Mouse (Mus musculus): ENCODE data around the gene Actl7b. TPM values are rescaled to one million over a fixed set of nuclear protein-coding genes. Genes with fewer than 3 reads are reported as not detected.

Gene Actl7b
- polyA plus RNA-seq, 1 experiment from 2014 or later: not detected

DNA sequence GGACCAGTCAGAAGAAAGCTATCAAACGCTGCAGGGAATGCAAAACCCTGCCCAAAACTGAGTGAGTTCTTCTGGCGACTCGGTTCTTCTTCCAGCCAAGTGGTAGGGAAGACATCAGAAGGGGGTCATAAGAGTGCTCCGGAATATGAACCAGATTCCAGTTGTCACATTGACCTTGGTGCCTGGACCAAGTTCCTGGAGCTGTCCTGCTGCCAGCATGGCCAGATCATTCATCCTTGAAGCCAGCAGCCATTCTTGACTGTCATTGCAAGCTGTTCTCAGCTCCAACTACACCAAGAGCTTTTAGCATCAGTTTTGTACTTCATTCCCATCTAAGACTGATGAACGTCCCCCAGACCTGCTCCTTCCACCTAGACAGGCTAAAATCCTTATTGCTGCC, 24.4 kb downstream of the Actl7b start:
- H3K9ac ChIP-seq: no peak overlapping the region
- no peaks in the 10 kb centered on the region for H3K36me3 ChIP-seq (ENCODE audit: insufficient read depth)
- ATAC-seq (ENCODE audit: insufficient read depth) (no peak), DNase-seq (no peak)
- WGBS: 53% methylated on average over 5 of the region's 5 CpGs
- no peak overlapping the region for H3K27ac ChIP-seq (ENCODE audit: low read depth)
- TF ChIP-seq CTCF (IDR thresholded peaks at IDR 0.05; ENCODE audit: low read depth): no peak
- H3K9me3 ChIP-seq (ENCODE audit: low read depth, low read length): no peaks in the 10 kb centered on the region
- no peak overlapping the region for H3K4me3 ChIP-seq (ENCODE audit: low read depth, low read length)
- no peaks in the 10 kb centered on the region for H3K27me3 ChIP-seq (ENCODE audit: insufficient read depth, low read length)
- H3K4me2 ChIP-seq: no peak overlapping the region
- H3K4me1 ChIP-seq (ENCODE audit: insufficient read depth): no peaks in the 10 kb centered on the region

DNA sequence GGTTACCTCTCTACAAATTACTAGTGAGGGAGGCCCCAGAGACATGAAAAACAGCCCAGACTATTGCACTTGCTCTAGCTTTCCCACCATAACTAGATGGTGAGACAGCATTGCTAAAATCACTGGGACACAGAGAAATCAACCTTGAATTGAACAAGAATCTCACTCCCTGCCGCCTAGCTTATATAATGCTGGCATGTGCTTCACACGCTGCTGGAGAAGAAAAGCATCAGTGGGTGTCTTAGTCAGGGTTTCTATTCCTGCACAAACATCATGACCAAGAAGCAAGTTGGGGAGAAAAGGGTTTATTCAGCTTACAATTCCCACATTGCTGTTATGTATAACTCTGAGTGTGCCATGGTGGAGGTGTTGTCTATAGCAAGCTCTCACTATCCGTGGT, 28.1 kb downstream of the Actl7b start:
- no peaks in the 10 kb centered on the region for H3K4me1 ChIP-seq (ENCODE audit: insufficient read depth)
- H3K27me3 ChIP-seq (ENCODE audit: insufficient read depth, low read length): no peaks in the 10 kb centered on the region
- H3K4me2 ChIP-seq: no peak overlapping the region
- H3K9ac ChIP-seq: no peak overlapping the region
- H3K9me3 ChIP-seq (ENCODE audit: low read depth, low read length): no peaks in the 10 kb centered on the region
- no peak overlapping the region for H3K27ac ChIP-seq (ENCODE audit: low read depth)
- DNase-seq: no peak
- no peak for TF ChIP-seq CTCF (IDR thresholded peaks at IDR 0.05; ENCODE audit: low read depth)
- H3K36me3 ChIP-seq (ENCODE audit: insufficient read depth): no peaks in the 10 kb centered on the region
- no peak overlapping the region for H3K4me3 ChIP-seq (ENCODE audit: low read depth, low read length)
- WGBS: 88% methylated on average over 3 of the region's 3 CpGs
- ATAC-seq (ENCODE audit: insufficient read depth): no peak

DNA sequence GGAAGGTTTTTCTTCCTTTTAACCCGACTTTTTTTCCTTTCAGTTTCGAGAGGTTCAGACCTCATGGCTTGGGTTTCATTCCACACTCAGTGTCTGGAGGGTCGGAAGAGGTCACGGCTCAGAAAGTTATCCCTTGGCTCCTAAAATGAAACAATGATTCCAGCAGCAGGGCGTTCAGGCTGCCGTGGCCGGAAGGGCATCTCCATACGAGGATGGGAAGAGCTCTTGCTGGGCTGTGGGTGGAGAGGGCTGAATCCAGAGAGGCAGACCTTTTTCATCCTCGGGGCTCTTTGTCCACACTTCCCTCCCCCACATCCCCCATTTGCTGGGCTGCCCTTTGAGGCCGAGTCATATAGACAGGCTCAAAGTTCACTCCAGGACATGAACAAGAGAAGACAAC, 39.0 kb downstream of the Actl7b start:
- Histone ChIP-seq H3K36me3 (ENCODE audit: insufficient read depth) (no peaks in the 10 kb centered on the region), H3K9me3 (ENCODE audit: low read depth, low read length) (no peaks in the 10 kb centered on the region), H3K27ac (ENCODE audit: low read depth) (no peak overlapping the region), H3K27me3 (ENCODE audit: insufficient read depth, low read length) (no peaks in the 10 kb centered on the region), H3K4me2 (no peak overlapping the region), H3K9ac (no peak overlapping the region), H3K4me1 (ENCODE audit: insufficient read depth) (no peaks in the 10 kb centered on the region), H3K4me3 (ENCODE audit: low read depth, low read length) (no peak overlapping the region)
- ATAC-seq (ENCODE audit: insufficient read depth) (no peak), DNase-seq (no peak)
- TF ChIP-seq CTCF (IDR thresholded peaks at IDR 0.05; ENCODE audit: low read depth): no peak
- WGBS: 34% methylated on average over 10 of the region's 10 CpGs

DNA sequence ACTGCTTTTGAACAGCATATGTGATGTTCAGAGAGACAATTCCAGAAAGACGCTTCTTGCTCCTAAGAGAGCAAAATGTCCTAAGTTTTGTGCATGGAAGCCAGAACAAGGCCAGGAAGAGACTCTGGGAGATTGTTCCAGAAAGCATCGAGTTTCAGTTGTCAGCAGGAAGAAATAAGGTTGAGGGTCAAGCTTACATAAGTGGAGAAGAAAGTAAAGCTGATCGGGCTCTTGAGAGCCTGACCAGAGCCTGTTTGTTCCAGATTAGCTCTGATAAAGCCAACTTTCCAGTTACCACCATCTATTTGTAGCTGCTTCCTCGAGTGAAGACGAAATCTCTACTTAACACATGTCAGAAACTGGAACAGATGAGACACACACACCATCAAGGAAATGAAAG, 42.6 kb downstream of the Actl7b start:
- no peak for TF ChIP-seq CTCF (IDR thresholded peaks at IDR 0.05; ENCODE audit: low read depth)
- Histone ChIP-seq H3K9ac (no peak overlapping the region), H3K4me1 (ENCODE audit: insufficient read depth) (no peaks in the 10 kb centered on the region), H3K27ac (ENCODE audit: low read depth) (no peak overlapping the region), H3K9me3 (ENCODE audit: low read depth, low read length) (no peaks in the 10 kb centered on the region), H3K4me3 (ENCODE audit: low read depth, low read length) (no peak overlapping the region), H3K4me2 (no peak overlapping the region), H3K36me3 (ENCODE audit: insufficient read depth) (no peaks in the 10 kb centered on the region), H3K27me3 (ENCODE audit: insufficient read depth, low read length) (no peaks in the 10 kb centered on the region)
- DNase-seq (no peak), ATAC-seq (ENCODE audit: insufficient read depth) (no peak)
- WGBS: 25% methylated on average over 5 of the region's 5 CpGs

DNA sequence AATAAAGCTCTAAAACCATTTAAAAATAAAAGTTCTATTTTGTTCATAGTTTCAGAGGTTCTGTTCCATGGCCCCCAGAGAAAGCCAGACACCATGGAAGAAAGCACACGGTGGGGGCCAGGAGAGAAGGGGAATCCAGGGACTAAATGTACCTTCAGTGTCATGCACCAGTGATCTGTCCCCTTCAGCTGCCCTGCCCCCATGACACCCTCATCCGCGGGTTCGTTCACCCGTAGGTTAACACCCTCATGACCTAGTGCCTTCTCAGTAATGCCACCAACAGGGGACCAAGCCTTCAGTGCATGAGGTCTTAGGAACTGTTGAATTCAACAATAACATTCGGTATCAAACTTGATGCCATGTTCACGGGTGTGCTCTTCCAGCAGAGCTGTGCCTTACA, 44.8 kb downstream of the Actl7b start:
- Histone ChIP-seq H3K4me1 (ENCODE audit: insufficient read depth) (no peaks in the 10 kb centered on the region), H3K27ac (ENCODE audit: low read depth) (no peak overlapping the region), H3K4me2 (no peak overlapping the region), H3K4me3 (ENCODE audit: low read depth, low read length) (no peak overlapping the region), H3K36me3 (ENCODE audit: insufficient read depth) (no peaks in the 10 kb centered on the region), H3K9ac (no peak overlapping the region), H3K9me3 (ENCODE audit: low read depth, low read length) (no peaks in the 10 kb centered on the region), H3K27me3 (ENCODE audit: insufficient read depth, low read length) (no peaks in the 10 kb centered on the region)
- ATAC-seq (ENCODE audit: insufficient read depth): no peak
- WGBS: 67% methylated on average over 7 of the region's 7 CpGs
- TF ChIP-seq CTCF (IDR thresholded peaks at IDR 0.05; ENCODE audit: low read depth): no peak
- DNase-seq: no peak

Other genes starting within 250 kb of the Actl7b start
- gene Gm26657, start 1.4 kb downstream of the Actl7b start, polyA plus RNA-seq (2014; fragmentation: Nextera tagmentation; extraction: Ambion mirVana): not detected in 2 replicates
- not detected in 2 replicates for gene Actl7a, start 2.0 kb upstream of the Actl7b start, polyA plus RNA-seq (2014; fragmentation: Nextera tagmentation; extraction: Ambion mirVana)
- 61.3 and 63.9 TPM in 2 replicates for gene Elp1, start 60.9 kb upstream of the Actl7b start, polyA plus RNA-seq (2014; fragmentation: Nextera tagmentation; extraction: Ambion mirVana)
- 19.4 and 22.8 TPM in 2 replicates for gene Fam206a, start 60.9 kb upstream of the Actl7b start, polyA plus RNA-seq (2014; fragmentation: Nextera tagmentation; extraction: Ambion mirVana)
- 20.2 and 22.1 TPM in 2 replicates for gene Ctnnal1, start 123.7 kb upstream of the Actl7b start, polyA plus RNA-seq (2014; fragmentation: Nextera tagmentation; extraction: Ambion mirVana)
- gene Tmem245, start 206.0 kb upstream of the Actl7b start, polyA plus RNA-seq (2014; fragmentation: Nextera tagmentation; extraction: Ambion mirVana): 11.7 and 12.9 TPM in 2 replicates
- 1.7 and 2.1 TPM in 2 replicates for gene Frrs1l, start 248.9 kb upstream of the Actl7b start, polyA plus RNA-seq (2014; fragmentation: Nextera tagmentation; extraction: Ambion mirVana)